Mouse (Mus musculus) embryonic facial prominence, embryonic 13.5 days (tissue): ENCODE results near the gene Usp18. TPM values are rescaled to one million over a fixed set of nuclear protein-coding genes. Genes with fewer than 3 reads are reported as not detected.

Experiments
- ATAC-seq: fragments of 200-750 bp; cut with Nextera tagmentation; 2 replicates; pipeline ENCODE4 v1.8.0; 2017; ENCODE audit warnings: low read depth; ENCODE audit not compliant: insufficient number of reproducible peaks, insufficient read depth, low FRiP score, low TSS enrichment
- H3K27ac ChIP-seq: fragments of 300-500 bp; sonication (generic); 2 replicates; pipeline ENCODE4 v1.5.1; 2015; ENCODE audit warnings: moderate library complexity, mild to moderate bottlenecking, inconsistent platforms
- H3K27me3 ChIP-seq: fragments of 300-500 bp; sonication (generic); 2 replicates; pipeline ENCODE4 v1.6.1; 2015; ENCODE audit warnings: mild to moderate bottlenecking, inconsistent platforms
- H3K36me3 ChIP-seq: fragments of 300-500 bp; sonication (generic); 2 replicates; pipeline ENCODE4 v1.6.1; 2015; ENCODE audit warnings: mild to moderate bottlenecking, inconsistent platforms
- H3K4me1 ChIP-seq: fragments of 300-500 bp; sonication (generic); 2 replicates; pipeline ENCODE4 v1.6.1; 2015; ENCODE audit warnings: inconsistent platforms
- H3K4me2 ChIP-seq: fragments of 300-500 bp; sonication (generic); 2 replicates; pipeline ENCODE4 v1.6.1; 2015; ENCODE audit warnings: moderate library complexity, mild to moderate bottlenecking, inconsistent platforms
- H3K4me3 ChIP-seq: fragments of 300-500 bp; sonication (generic); 2 replicates; pipeline ENCODE4 v1.5.1; 2015; ENCODE audit warnings: mild to moderate bottlenecking, inconsistent platforms
- H3K9ac ChIP-seq: fragments of 300-500 bp; sonication (generic); 2 replicates; pipeline ENCODE4 v1.6.1; 2015; ENCODE audit warnings: mild to moderate bottlenecking, inconsistent platforms
- H3K9me3 ChIP-seq: fragments of 300-500 bp; sonication (generic); 2 replicates; pipeline ENCODE4 v1.6.1; 2016; ENCODE audit warnings: inconsistent platforms
- WGBS: fragments of 180-500 bp; shearing (Covaris S2); methylation state at CpG from one replicate; pipeline ENCODE4 v1.1.7; 2015; ENCODE audit warnings: mixed read lengths; 5-methylcytosine and 5-hydroxymethylcytosine counted together
- polyA plus RNA-seq: library from polyadenylated mRNA; unstranded; fragments of >200 nt; fragmentation: Nextera tagmentation; extraction: Ambion mirVana; gene quantifications from 2 replicates; pipeline ENCODE4 v1.2.1, GENCODE M21; 2015

Usp18 gene
- polyA plus RNA-seq, 1 experiment from 2014 or later, result 1.8 TPM

- H3K36me3 ChIP-seq, result no peaks in the 10 kb centered on the region
- no peak for ATAC-seq
- peaks cover under 1% of the 10 kb centered on the region for H3K4me1 ChIP-seq
- H3K4me2 ChIP-seq, result no peak overlapping the region
- WGBS, result 90% methylated on average over 3 of the region's 3 CpGs
- no peak overlapping the region for H3K27ac ChIP-seq
- H3K4me3 ChIP-seq, result no peak overlapping the region
- H3K9ac ChIP-seq, result no peak overlapping the region
- H3K27me3 ChIP-seq, result no peaks in the 10 kb centered on the region
- H3K9me3 ChIP-seq, result no peaks in the 10 kb centered on the region
These were observed 59.9 kb downstream of the Usp18 start for GRCm38 (mm10) chr6:121305571-121305970.

- Histone ChIP-seq H3K4me3 (no peak overlapping the region), H3K36me3 (no peaks in the 10 kb centered on the region), H3K9me3 (no peaks in the 10 kb centered on the region), H3K27me3 (no peaks in the 10 kb centered on the region), H3K4me2 (no peak overlapping the region), H3K4me1 (no peaks in the 10 kb centered on the region), H3K9ac (no peak overlapping the region), H3K27ac (no peak overlapping the region)
- WGBS, result 84% methylated on average over 6 of the region's 6 CpGs
- no peak for ATAC-seq
These were observed 65.3 kb downstream of the Usp18 start for GRCm38 (mm10) chr6:121310984-121311383.

GRCm38 (mm10) chr6:121319099-121319498 is 73.4 kb downstream of the Usp18 start:
- H3K9ac ChIP-seq, result no peak overlapping the region
- H3K4me2 ChIP-seq, result no peak overlapping the region
- H3K9me3 ChIP-seq, result no peaks in the 10 kb centered on the region
- H3K36me3 ChIP-seq, result no peaks in the 10 kb centered on the region
- no peak overlapping the region for H3K4me3 ChIP-seq
- ATAC-seq, result no peak
- H3K4me1 ChIP-seq, result no peaks in the 10 kb centered on the region
- no peak overlapping the region for H3K27ac ChIP-seq
- 55% methylated on average over 6 of the region's 6 CpGs for WGBS
- H3K27me3 ChIP-seq, result no peaks in the 10 kb centered on the region

Other genes starting within 250 kb of the Usp18 start
- gene Mical3, start 114.9 kb upstream of the Usp18 start, polyA plus RNA-seq, result 12.3 and 12.7 TPM in 2 replicates
- gene Pex26, start 62.2 kb upstream of the Usp18 start, polyA plus RNA-seq, result 10.4 and 10.8 TPM in 2 replicates
- gene Tuba8, start 35.2 kb upstream of the Usp18 start, polyA plus RNA-seq, result 0.30 and 0.83 TPM in 2 replicates
- 1.6 and 1.9 TPM in 2 replicates for gene Slc6a13, start 54.3 kb downstream of the Usp18 start, polyA plus RNA-seq
- 0.30 TPM in 1 of 2 replicates, not detected in the other for gene Slc6a12, start 97.2 kb downstream of the Usp18 start, polyA plus RNA-seq
- gene Iqsec3, start 227.8 kb downstream of the Usp18 start, polyA plus RNA-seq, result 0.21 and 0.27 TPM in 2 replicates